Mouse (Mus musculus): ENCODE data around the gene Kdelc2.

DNA sequence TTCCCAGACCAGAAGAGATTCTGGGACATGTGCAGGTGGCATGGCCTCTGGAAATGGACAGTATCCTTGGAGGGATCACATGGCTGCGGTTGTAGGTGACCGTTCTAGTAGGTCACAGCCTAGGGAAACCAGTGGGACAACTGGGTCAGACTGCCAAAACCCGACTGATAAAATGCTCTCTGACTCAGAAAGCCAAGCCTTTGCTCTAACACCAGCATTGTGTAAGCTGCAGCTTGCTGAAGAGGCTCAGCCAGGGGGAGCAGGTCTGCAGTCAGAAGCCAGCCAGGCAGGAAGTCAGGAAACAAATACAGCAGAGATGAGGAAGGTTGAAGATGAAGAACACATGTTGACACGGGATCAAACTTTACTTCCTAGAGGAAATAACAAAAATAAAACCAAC, 7.9 kb upstream of the Kdelc2 start:
- TF ChIP-seq CTCF (IDR thresholded peaks at IDR 0.05; ENCODE audit: low read depth, low read length) (no peak), POLR2A (IDR thresholded peaks at IDR 0.05; ENCODE audit: borderline replicate concordance, low read depth, low read length) (no peak)
